Mouse (Mus musculus): ENCODE data around the gene Fgd5. TPM values are rescaled to one million over a fixed set of nuclear protein-coding genes. Genes with fewer than 3 reads are reported as not detected.

Gene Fgd5
- polyA plus RNA-seq, 1 experiment: 5.6 TPM

- TF ChIP-seq CTCF (IDR thresholded peaks at IDR 0.05; ENCODE audit: borderline replicate concordance, control insufficient read depth, extremely low read depth, insufficient read depth, low read length, poor library complexity) (no peak), POLR2A (IDR thresholded peaks at IDR 0.05; ENCODE audit: control insufficient read depth, extremely low read depth, insufficient read depth, low read length, poor library complexity) (no peak)
- WGBS: 73% methylated on average over 2 of the region's 2 CpGs
- DNase-seq: no peak
- no peaks in the 10 kb centered on the region for H3K36me3 ChIP-seq (ENCODE audit: control insufficient read depth, insufficient read depth, low read length)
- H3K27ac ChIP-seq (ENCODE audit: control insufficient read depth, insufficient read depth, low read length): no peak overlapping the region
- no peaks in the 10 kb centered on the region for H3K4me1 ChIP-seq (replicated peaks; ENCODE audit: control insufficient read depth, insufficient read depth, low read length)
- H3K27me3 ChIP-seq (ENCODE audit: control insufficient read depth, insufficient read depth, low read length): no peaks in the 10 kb centered on the region
- H3K4me3 ChIP-seq (ENCODE audit: control insufficient read depth, insufficient read depth, low read length): no peak overlapping the region
Measured at GRCm38 (mm10) chr6:92003646-92004045, 25.0 kb downstream of the Fgd5 start.

GRCm38 (mm10) chr6:92004137-92004805, 25.6 kb downstream of the Fgd5 start:
- no peak for TF ChIP-seq CTCF (IDR thresholded peaks at IDR 0.05; ENCODE audit: borderline replicate concordance, control insufficient read depth, extremely low read depth, insufficient read depth, low read length, poor library complexity)
- TF ChIP-seq POLR2A (IDR thresholded peaks at IDR 0.05; ENCODE audit: control insufficient read depth, extremely low read depth, insufficient read depth, low read length, poor library complexity): no peak
- Histone ChIP-seq H3K36me3 (ENCODE audit: control insufficient read depth, insufficient read depth, low read length) (no peaks in the 10 kb centered on the region), H3K27ac (ENCODE audit: control insufficient read depth, insufficient read depth, low read length) (no peak overlapping the region), H3K4me3 (ENCODE audit: control insufficient read depth, insufficient read depth, low read length) (no peak overlapping the region), H3K4me1 (replicated peaks; ENCODE audit: control insufficient read depth, insufficient read depth, low read length) (no peaks in the 10 kb centered on the region), H3K27me3 (ENCODE audit: control insufficient read depth, insufficient read depth, low read length) (no peaks in the 10 kb centered on the region)
- WGBS: 90% methylated on average over 6 of the region's 6 CpGs
- DNase-seq: no peak

GRCm38 (mm10) chr6:92004806-92005205, 26.1 kb downstream of the Fgd5 start:
- 93% methylated on average over 3 of the region's 3 CpGs for WGBS

GRCm38 (mm10) chr6:92010895-92011294, 32.2 kb downstream of the Fgd5 start:
- H3K36me3 ChIP-seq (ENCODE audit: control insufficient read depth, insufficient read depth, low read length): no peaks in the 10 kb centered on the region
- no peak overlapping the region for H3K27ac ChIP-seq (ENCODE audit: control insufficient read depth, insufficient read depth, low read length)
- no peaks in the 10 kb centered on the region for H3K4me1 ChIP-seq (replicated peaks; ENCODE audit: control insufficient read depth, insufficient read depth, low read length)
- no peaks in the 10 kb centered on the region for H3K27me3 ChIP-seq (ENCODE audit: control insufficient read depth, insufficient read depth, low read length)
- TF ChIP-seq POLR2A (IDR thresholded peaks at IDR 0.05; ENCODE audit: control insufficient read depth, extremely low read depth, insufficient read depth, low read length, poor library complexity) (no peak), CTCF (IDR thresholded peaks at IDR 0.05; ENCODE audit: borderline replicate concordance, control insufficient read depth, extremely low read depth, insufficient read depth, low read length, poor library complexity) (no peak)
- no peak for DNase-seq
- H3K4me3 ChIP-seq (ENCODE audit: control insufficient read depth, insufficient read depth, low read length): no peak overlapping the region
- WGBS: 92% methylated on average over 2 of the region's 2 CpGs

More at GRCm38 (mm10) chr6:92004806-92005205, 26.1 kb downstream of the Fgd5 start:
- Histone ChIP-seq H3K4me3 (ENCODE audit: control insufficient read depth, insufficient read depth, low read length) (no peak overlapping the region), H3K36me3 (ENCODE audit: control insufficient read depth, insufficient read depth, low read length) (no peaks in the 10 kb centered on the region), H3K4me1 (replicated peaks; ENCODE audit: control insufficient read depth, insufficient read depth, low read length) (no peaks in the 10 kb centered on the region), H3K27ac (ENCODE audit: control insufficient read depth, insufficient read depth, low read length) (no peak overlapping the region), H3K27me3 (ENCODE audit: control insufficient read depth, insufficient read depth, low read length) (no peaks in the 10 kb centered on the region)
- TF ChIP-seq CTCF (IDR thresholded peaks at IDR 0.05; ENCODE audit: borderline replicate concordance, control insufficient read depth, extremely low read depth, insufficient read depth, low read length, poor library complexity) (no peak), POLR2A (IDR thresholded peaks at IDR 0.05; ENCODE audit: control insufficient read depth, extremely low read depth, insufficient read depth, low read length, poor library complexity) (no peak)
- DNase-seq: no peak

- H3K4me1 ChIP-seq (replicated peaks; ENCODE audit: control insufficient read depth, insufficient read depth, low read length): no peaks in the 10 kb centered on the region
- no peak for DNase-seq
- no peak overlapping the region for H3K4me3 ChIP-seq (ENCODE audit: control insufficient read depth, insufficient read depth, low read length)
- no peak overlapping the region for H3K27ac ChIP-seq (ENCODE audit: control insufficient read depth, insufficient read depth, low read length)
- TF ChIP-seq CTCF (IDR thresholded peaks at IDR 0.05; ENCODE audit: borderline replicate concordance, control insufficient read depth, extremely low read depth, insufficient read depth, low read length, poor library complexity) (no peak), POLR2A (IDR thresholded peaks at IDR 0.05; ENCODE audit: control insufficient read depth, extremely low read depth, insufficient read depth, low read length, poor library complexity) (no peak)
- H3K27me3 ChIP-seq (ENCODE audit: control insufficient read depth, insufficient read depth, low read length): no peaks in the 10 kb centered on the region
- 16% methylated on average over 5 of the region's 5 CpGs for WGBS
- no peaks in the 10 kb centered on the region for H3K36me3 ChIP-seq (ENCODE audit: control insufficient read depth, insufficient read depth, low read length)
Measured at GRCm38 (mm10) chr6:92012413-92012812, 33.7 kb downstream of the Fgd5 start.

- WGBS: 29% methylated on average over 6 of the region's 6 CpGs
- Histone ChIP-seq H3K27ac (ENCODE audit: control insufficient read depth, insufficient read depth, low read length) (no peak overlapping the region), H3K36me3 (ENCODE audit: control insufficient read depth, insufficient read depth, low read length) (no peaks in the 10 kb centered on the region), H3K4me1 (replicated peaks; ENCODE audit: control insufficient read depth, insufficient read depth, low read length) (no peaks in the 10 kb centered on the region), H3K27me3 (ENCODE audit: control insufficient read depth, insufficient read depth, low read length) (no peaks in the 10 kb centered on the region), H3K4me3 (ENCODE audit: control insufficient read depth, insufficient read depth, low read length) (no peak overlapping the region)
- TF ChIP-seq POLR2A (IDR thresholded peaks at IDR 0.05; ENCODE audit: control insufficient read depth, extremely low read depth, insufficient read depth, low read length, poor library complexity): no peak
- TF ChIP-seq CTCF (IDR thresholded peaks at IDR 0.05; ENCODE audit: borderline replicate concordance, control insufficient read depth, extremely low read depth, insufficient read depth, low read length, poor library complexity): no peak
- no peak for DNase-seq
Measured at GRCm38 (mm10) chr6:92013035-92013434, 34.4 kb downstream of the Fgd5 start.

Measured in thymus, adult 2 months (tissue).